In genomic region chr1:181335388-181335787, GRCm38 (mm10) we compare ENCODE assay signal across 14 mouse cellular contexts. TPM values are rescaled to one million over a fixed set of nuclear protein-coding genes. Genes with fewer than 3 reads are reported as not detected.
DNase-seq lines count a peak whose midpoint lies in the region; ATAC-seq and TF ChIP-seq lines count a peak whose summit lies in the region.
"Had no signal": no experiment of that assay in that cellular context is flagged by ENCODE, and none has a peak within 500 bp of the region (broad histone marks: within the 10 kb centered on the region; RNA-seq: fewer than 3 reads in every experiment).

No protein-coding gene starts in this region.

- no peak for TF ChIP-seq POLR2A in MEL (IDR thresholded peaks at IDR 0.05; ENCODE audit: control insufficient read depth in 1 of 2, insufficient read depth in 1 of 2, low read depth in 1 of 2, low read length in 2 of 2, poor library complexity in 1 of 2)

- no peak for TF ChIP-seq RAD21 in MEL (IDR thresholded peaks at IDR 0.05; ENCODE audit: low read depth, low read length)

- no peak for TF ChIP-seq CTCF in forebrain, postnatal 0 days (IDR thresholded peaks at IDR 0.05; ENCODE audit: low read depth)
- no peak for TF ChIP-seq CTCF in MEL (IDR thresholded peaks at IDR 0.05 in 2 of 3, conservative IDR thresholded peaks at IDR 0.05 in 1 of 3; ENCODE audit: control insufficient read depth in 1 of 3, insufficient read depth in 1 of 3, low read depth in 2 of 3, low read length in 3 of 3, poor library complexity in 1 of 3, severe bottlenecking in 1 of 3)

- no peaks in the 10 kb centered on the region for H3K36me3 ChIP-seq in forebrain, postnatal 0 days (ENCODE audit: insufficient read depth)
- no peaks in the 10 kb centered on the region for H3K36me3 ChIP-seq in forebrain, embryonic 13.5 days (ENCODE audit: poor library complexity, severe bottlenecking)
- H3K36me3 ChIP-seq in MEL (ENCODE audit: control insufficient read depth in 1 of 2, insufficient read depth in 2 of 2, low read length in 2 of 2), result peaks cover 0 to 22% of the 10 kb centered on the region in 2 experiments; a peak in 2 of 4 replicates
- H3K36me3 ChIP-seq in limb, embryonic 10.5 days, result no peaks in the 10 kb centered on the region
- H3K36me3 ChIP-seq in intestine, embryonic 15.5 days, result no peaks in the 10 kb centered on the region

- no peak overlapping the region for H3K4me2 ChIP-seq in forebrain, postnatal 0 days (ENCODE audit: low read depth)
- no peak overlapping the region for H3K4me2 ChIP-seq in forebrain, embryonic 13.5 days
- H3K4me2 ChIP-seq in intestine, embryonic 15.5 days (replicated peaks), result no peak overlapping the region

- no peak overlapping the region for H3K9ac ChIP-seq in forebrain, postnatal 0 days
- no peak overlapping the region for H3K9ac ChIP-seq in forebrain, embryonic 13.5 days
- H3K9ac ChIP-seq in MEL (ENCODE audit: control insufficient read depth, low read depth, low read length, poor library complexity, severe bottlenecking), result no peak overlapping the region; the same call in 1 of the 2 replicates
- H3K9ac ChIP-seq in intestine, embryonic 15.5 days, result no peak overlapping the region

- H3K27me3 ChIP-seq in forebrain, postnatal 0 days (ENCODE audit: insufficient read depth, low read length), result no peaks in the 10 kb centered on the region
- H3K27me3 ChIP-seq in forebrain, embryonic 13.5 days, result no peaks in the 10 kb centered on the region
- peaks cover 0 to 1% of the 10 kb centered on the region in 2 experiments; a peak in 1 of 4 replicates for H3K27me3 ChIP-seq in MEL (ENCODE audit: control insufficient read depth in 1 of 2, insufficient read depth in 2 of 2, low read length in 2 of 2)
- no peaks in the 10 kb centered on the region for H3K27me3 ChIP-seq in limb, embryonic 10.5 days (ENCODE audit: low read depth, poor library complexity, severe bottlenecking)
- no peaks in the 10 kb centered on the region for H3K27me3 ChIP-seq in intestine, embryonic 15.5 days (replicated peaks)

- no peaks in the 10 kb centered on the region for H3K9me3 ChIP-seq in forebrain, postnatal 0 days (ENCODE audit: low read length)
- H3K9me3 ChIP-seq in forebrain, embryonic 13.5 days (replicated peaks), result no peaks in the 10 kb centered on the region
- H3K9me3 ChIP-seq in MEL (replicated peaks; ENCODE audit: insufficient read depth, low read length), result no peaks in the 10 kb centered on the region
- no peaks in the 10 kb centered on the region for H3K9me3 ChIP-seq in limb, embryonic 10.5 days (replicated peaks)
- H3K9me3 ChIP-seq in intestine, embryonic 15.5 days, result no peaks in the 10 kb centered on the region

- H3K27ac ChIP-seq in forebrain, postnatal 0 days (ENCODE audit: low read depth, low read length), result no peak overlapping the region
- no peak overlapping the region for H3K27ac ChIP-seq in forebrain, embryonic 13.5 days
- H3K27ac ChIP-seq in MEL (ENCODE audit: control insufficient read depth, low read depth, low read length), result peak overlapping the region; percentile 66
- H3K27ac ChIP-seq in limb, embryonic 10.5 days, result peak overlapping the region; percentile 17; the same call in 1 of the 2 replicates
- H3K27ac ChIP-seq in intestine, embryonic 15.5 days, result no peak overlapping the region

- no peak overlapping the region for H3K4me3 ChIP-seq in forebrain, postnatal 0 days (ENCODE audit: low read depth, low read length)
- no peak overlapping the region for H3K4me3 ChIP-seq in forebrain, embryonic 13.5 days
- no peak overlapping the region; a peak in 1 of 4 replicates for H3K4me3 ChIP-seq in MEL (ENCODE audit: control insufficient read depth in 1 of 2, insufficient read depth in 1 of 2, low read depth in 2 of 2, low read length in 2 of 2)
- no peak overlapping the region for H3K4me3 ChIP-seq in limb, embryonic 10.5 days
- H3K4me3 ChIP-seq in intestine, embryonic 15.5 days (replicated peaks), result no peak overlapping the region

- no peak for TF ChIP-seq EP300 in MEL (IDR thresholded peaks at IDR 0.05; ENCODE audit: low read depth in 1 of 2, low read length in 2 of 2)

- DNase-seq in forebrain, postnatal 0 days, result no peak
- no peak for DNase-seq in MEL (ENCODE audit: low read depth, low spot score)
- DNase-seq in limb, embryonic 10.5 days (ENCODE audit: low spot score), result no peak
- DNase-seq in naive thymus-derived CD4-positive, alpha-beta T cell, adult 2 months (ENCODE audit: low read depth), result peak; percentile 49
- no peak for DNase-seq in layer of hippocampus, adult 11-12 months (ENCODE audit: low spot score)
- no peak for DNase-seq in urinary bladder, postnatal 14 days (ENCODE audit: low spot score)
- DNase-seq: cerebellum, adult 11 months; lung, postnatal 10 days had no signal

- peak; percentile 36 for ATAC-seq in forebrain, postnatal 0 days
- ATAC-seq in forebrain, embryonic 13.5 days, result no peak
- no peak for ATAC-seq in intestine, embryonic 15.5 days
- ATAC-seq: inflammation-experienced regulatory T-cells, adult 6 months had no signal

- H3K4me1 ChIP-seq in forebrain, postnatal 0 days (ENCODE audit: insufficient read depth), result no peaks in the 10 kb centered on the region
- no peaks in the 10 kb centered on the region for H3K4me1 ChIP-seq in forebrain, embryonic 13.5 days
- peaks cover 5 to 28% of the 10 kb centered on the region in 2 experiments; a peak in 3 of 4 replicates for H3K4me1 ChIP-seq in MEL (ENCODE audit: control insufficient read depth in 1 of 2, insufficient read depth in 2 of 2, low read length in 2 of 2)
- H3K4me1 ChIP-seq in limb, embryonic 10.5 days, result peaks cover 6% of the 10 kb centered on the region
- no peaks in the 10 kb centered on the region for H3K4me1 ChIP-seq in intestine, embryonic 15.5 days (replicated peaks)

- H3K79me2 ChIP-seq in MEL (ENCODE audit: control insufficient read depth, insufficient read depth, low read length, poor library complexity), result no peaks in the 10 kb centered on the region

- WGBS in forebrain, postnatal 0 days, result 71% methylated on average over 4 of the region's 4 CpGs
- WGBS in forebrain, embryonic 13.5 days, result 65% methylated on average over 4 of the region's 4 CpGs
- WGBS in limb, embryonic 10.5 days, result 95% methylated on average over 4 of the region's 4 CpGs
- 93% methylated on average over 4 of the region's 4 CpGs for WGBS in intestine, embryonic 15.5 days

TF ChIP-seq in MEL, 35 proteins besides CTCF, POLR2A, EP300 and RAD21:
- TF ChIP-seq MYB (IDR thresholded peaks at IDR 0.05; ENCODE audit: low read depth, low read length) (no peak), RCOR1 (IDR thresholded peaks at IDR 0.05; ENCODE audit: low read depth, low read length) (no peak), POLR2AphosphoS5 (IDR thresholded peaks at IDR 0.05; ENCODE audit: borderline replicate concordance, low read depth, low read length) (no peak), NRF1 (IDR thresholded peaks at IDR 0.05; ENCODE audit: insufficient read depth, low read depth, low read length, poor library complexity, severe bottlenecking) (no peak), USF1 (IDR thresholded peaks at IDR 0.05; ENCODE audit: low read depth, low read length) (peak; percentile 58; the same call in 1 of the 2 replicates), SMC3 (IDR thresholded peaks at IDR 0.05; ENCODE audit: low read depth, low read length) (no peak), UBTF (IDR thresholded peaks at IDR 0.05; ENCODE audit: borderline replicate concordance, insufficient read depth, low read depth, low read length) (no peak), E2F4 (IDR thresholded peaks at IDR 0.05; ENCODE audit: borderline replicate concordance, low read depth, low read length) (no peak), ETS1 (IDR thresholded peaks at IDR 0.05; ENCODE audit: low read depth, low read length) (peak; percentile 82)

RNA-seq across cellular contexts. Expression of gene Cnih3, which starts 17.0 kb away (rescaled TPM):
- 62.4 and 80.8 TPM in 2 replicates for total RNA-seq in forebrain, postnatal 0 days (2014; rRNA removed)
- 31.1 and 49.3 TPM in 2 replicates for polyA plus RNA-seq in forebrain, postnatal 0 days (2015; fragmentation: Nextera tagmentation; extraction: Ambion mirVana)
- 9.2 and 9.8 TPM in 2 replicates for polyA plus RNA-seq in forebrain, embryonic 13.5 days (2015; fragmentation: Nextera tagmentation; extraction: Ambion mirVana)
- total RNA-seq in MEL (2012; rRNA removed), result not detected in 2 replicates
- polyA plus RNA-seq in MEL (2012; ENCODE audit: insufficient read depth in 1 of 2, insufficient read length in 2 of 2, low read depth in 1 of 2, low replicate concordance in 2 of 2, missing spikeins in 1 of 2), result not detected
- 0.16 and 0.33 TPM in 2 replicates for polyA plus RNA-seq in limb, embryonic 10.5 days (2016; fragmentation: Nextera tagmentation; extraction: Ambion mirVana)
- polyA plus RNA-seq in intestine, embryonic 15.5 days (2015; fragmentation: Nextera tagmentation; extraction: Ambion mirVana), result 0.20 and 0.29 TPM in 2 replicates
- total RNA-seq: heart, postnatal 25 days; monocyte, adult 5-6 weeks had no signal
- polyA plus RNA-seq: inflammation-experienced regulatory T-cells, adult 6 months; large intestine, adult 2 months had no signal

Comparison
In these comparisons a context has a peak if more than half of its experiments do, and no peak if none do; other contexts are left out.
1. H3K27ac ChIP-seq: peak in MEL (single experiment) and limb, embryonic 10.5 days (single experiment); none in forebrain, postnatal 0 days (single experiment), forebrain, embryonic 13.5 days (single experiment) and intestine, embryonic 15.5 days (single experiment).